Mouse (Mus musculus) testis, adult 2 months (tissue): ENCODE data around the gene Mast4.

ENCODE experiments used
- CTCF ChIP-seq: fragments of 200-500 bp; IDR thresholded peaks from 2 replicates; pipeline ENCODE4 v1.5.1; 2012; ENCODE audit warnings: low read depth, mild to moderate bottlenecking, inconsistent platforms, low read length, moderate library complexity; ENCODE audit not compliant: control insufficient read depth, insufficient read depth, insufficient replicate concordance
- POLR2A ChIP-seq: fragments of 200-500 bp; IDR thresholded peaks from 2 replicates; pipeline ENCODE4 v1.6.1; 2012; ENCODE audit warnings: low read depth, mild to moderate bottlenecking, inconsistent platforms, low read length, moderate library complexity; ENCODE audit not compliant: control insufficient read depth

GRCm38 (mm10) chr13:103181836-103182235, 152.5 kb downstream of the Mast4 start:
- TF ChIP-seq CTCF: peak; percentile 15; the same call in 1 of the 2 replicates
- no peak for TF ChIP-seq POLR2A
